Mouse (Mus musculus) frontal cortex, postnatal 25 days (tissue): ENCODE results near the gene Spns3.

Source experiments
- DNase-seq, 2 experiments: peaks; one replicate each; pipeline ENCODE4 v3.0.0; 2022; ENCODE audit warnings: low spot score in 2 of 2

Spns3 gene

GRCm38 (mm10) chr11:72519189-72519588 lies 31.1 kb downstream of the Spns3 start:
- no peak for DNase-seq

- DNase-seq = no peak
Measured at GRCm38 (mm10) chr11:72518449-72518848, 31.9 kb downstream of the Spns3 start.

GRCm38 (mm10) chr11:72514967-72515366 lies 35.3 kb downstream of the Spns3 start:
- no peak for DNase-seq

- no peak for DNase-seq
Measured at GRCm38 (mm10) chr11:72508651-72509050, 41.7 kb downstream of the Spns3 start.

- DNase-seq = no peak
Measured at GRCm38 (mm10) chr11:72507651-72508050, 42.7 kb downstream of the Spns3 start.

GRCm38 (mm10) chr11:72504016-72504797 lies 46.1 kb downstream of the Spns3 start:
- no peak for DNase-seq

GRCm38 (mm10) chr11:72503501-72503921 lies 46.8 kb downstream of the Spns3 start:
- no peak for DNase-seq

- DNase-seq = no peak
Measured at GRCm38 (mm10) chr11:72502236-72502635, 48.1 kb downstream of the Spns3 start.

GRCm38 (mm10) chr11:72501426-72502002 lies 48.8 kb downstream of the Spns3 start:
- DNase-seq = no peak

- DNase-seq = no peak
Measured at GRCm38 (mm10) chr11:72500139-72500538, 50.2 kb downstream of the Spns3 start.

- DNase-seq = no peak
Measured at GRCm38 (mm10) chr11:72497367-72497766, 52.9 kb downstream of the Spns3 start.

GRCm38 (mm10) chr11:72496775-72497174 lies 53.5 kb downstream of the Spns3 start:
- no peak for DNase-seq

GRCm38 (mm10) chr11:72496066-72496465 lies 54.2 kb downstream of the Spns3 start:
- DNase-seq = no peak

- no peak for DNase-seq
Measured at GRCm38 (mm10) chr11:72494046-72494988, 56.0 kb downstream of the Spns3 start.

GRCm38 (mm10) chr11:72491130-72491960 lies 59.0 kb downstream of the Spns3 start:
- no peak for DNase-seq

- DNase-seq = peak; percentile 86 to 89
Measured at GRCm38 (mm10) chr11:72489881-72490301, 60.4 kb downstream of the Spns3 start, which contains the start of gene Spns2. Spns2 (minus strand) TSS chr11:72489904.

GRCm38 (mm10) chr11:72489397-72489796 lies 60.9 kb downstream of the Spns3 start:
- no peak for DNase-seq

- DNase-seq = peak; percentile 43 to 60
Measured at GRCm38 (mm10) chr11:72488753-72489271, 61.5 kb downstream of the Spns3 start.

GRCm38 (mm10) chr11:72487739-72488138 lies 62.6 kb downstream of the Spns3 start:
- no peak for DNase-seq

GRCm38 (mm10) chr11:72487171-72487570 lies 63.1 kb downstream of the Spns3 start:
- no peak for DNase-seq

GRCm38 (mm10) chr11:72485960-72486359 lies 64.3 kb downstream of the Spns3 start:
- no peak for DNase-seq
